Mouse (Mus musculus): ENCODE measurements around the gene Glb1l2.

The Glb1l2 gene

DNA sequence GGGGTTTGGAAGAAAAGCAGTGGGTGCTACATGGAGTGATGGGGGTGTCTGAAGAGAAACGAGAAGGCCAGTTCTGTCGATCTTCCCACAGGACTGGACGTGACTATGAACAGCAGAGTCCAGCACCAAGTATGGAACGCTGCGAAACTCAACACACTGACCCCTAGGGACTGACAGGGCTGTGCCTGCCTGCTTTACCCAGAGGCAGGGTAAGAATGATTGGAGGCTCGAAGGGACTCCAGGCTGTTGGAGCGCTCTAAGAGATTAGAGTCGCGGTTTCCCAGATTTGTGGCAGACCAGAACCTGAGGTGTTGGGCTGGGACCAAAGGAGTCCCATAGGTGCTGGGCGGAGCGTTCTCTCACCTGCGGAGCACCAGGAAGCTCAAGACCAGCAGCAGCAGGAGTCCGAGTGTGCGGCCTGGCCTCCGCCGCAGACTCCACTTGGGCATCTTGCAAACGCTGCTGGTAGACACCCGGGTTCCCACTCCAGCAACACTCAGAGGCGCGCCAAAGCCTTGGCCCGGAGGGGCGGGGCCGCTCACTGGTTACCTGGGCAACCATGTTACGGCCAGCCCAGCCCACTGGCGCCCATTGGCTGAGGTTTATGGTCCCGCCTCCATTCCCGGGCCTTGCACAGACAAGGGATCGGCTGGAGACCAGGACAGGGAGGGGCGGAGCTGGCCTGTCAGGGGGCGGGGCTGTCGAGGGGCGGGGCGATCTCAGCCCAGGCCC lies at the start of gene Glb1l2:
TSS of gene Glb1l2 (minus strand) at position 534 of the 732 bp plus-strand sequence.
- DNase-seq (ENCODE audit: low read depth) = no peak

DNA sequence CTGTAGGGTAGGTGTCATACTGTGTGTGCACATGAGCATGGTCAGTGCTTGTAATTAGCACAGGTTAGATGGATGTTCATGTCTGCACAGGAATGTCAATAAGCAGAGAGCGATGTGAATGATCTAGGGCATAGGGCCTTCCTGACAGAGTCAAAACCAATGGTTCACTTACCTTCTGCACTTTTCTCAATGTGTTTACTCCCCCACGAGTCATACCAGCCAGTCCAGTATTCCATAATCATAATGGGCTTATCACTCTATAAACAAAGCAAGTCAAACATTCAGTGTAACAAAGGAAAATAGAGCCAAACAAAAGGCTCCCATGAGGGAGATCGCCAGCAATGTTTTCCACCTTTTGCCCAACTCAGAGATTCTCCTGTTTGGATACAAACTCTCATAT lies 24.8 kb upstream of the Glb1l2 start:
- DNase-seq (ENCODE audit: low read depth) = no peak

DNA sequence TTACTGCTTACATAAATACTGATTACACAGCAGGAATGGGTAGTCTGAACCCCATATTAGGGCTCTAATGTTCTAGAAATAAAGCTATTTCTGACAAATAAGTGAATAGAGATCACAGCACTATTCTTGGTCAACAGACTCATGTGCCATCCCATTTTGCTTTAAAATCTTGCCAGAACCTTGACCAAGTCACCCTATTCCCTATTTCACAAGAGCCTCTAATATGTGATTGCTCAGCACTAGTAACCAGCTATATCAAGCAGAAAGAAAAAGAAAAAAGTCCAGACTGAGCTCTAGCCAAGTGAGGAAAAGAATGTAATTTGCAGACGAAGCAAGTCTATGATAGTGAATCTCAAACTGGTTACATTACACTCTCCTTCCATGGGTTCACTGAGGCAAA lies 13.7 kb upstream of the Glb1l2 start:
- no peak for DNase-seq (ENCODE audit: low read depth)

DNA sequence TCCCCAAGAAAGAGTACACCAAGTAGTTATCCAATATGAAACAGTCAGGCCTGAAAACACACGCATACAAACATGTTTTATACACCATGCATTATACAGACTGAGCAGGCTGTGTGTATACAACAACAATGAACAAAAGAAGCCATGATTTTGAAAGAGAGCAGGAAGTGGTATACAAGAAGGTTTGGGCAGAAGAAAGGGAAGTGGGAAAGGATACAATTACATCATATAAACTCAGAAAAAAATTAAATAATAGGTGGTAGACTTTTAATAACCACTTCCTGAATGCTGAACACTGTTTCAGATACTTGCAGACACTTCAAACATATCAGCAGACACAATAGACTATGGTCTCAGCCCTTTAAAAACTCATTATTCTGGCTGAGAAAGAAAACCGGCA lies 2.5 kb upstream of the Glb1l2 start:
- no peak for DNase-seq (ENCODE audit: low read depth)

DNA sequence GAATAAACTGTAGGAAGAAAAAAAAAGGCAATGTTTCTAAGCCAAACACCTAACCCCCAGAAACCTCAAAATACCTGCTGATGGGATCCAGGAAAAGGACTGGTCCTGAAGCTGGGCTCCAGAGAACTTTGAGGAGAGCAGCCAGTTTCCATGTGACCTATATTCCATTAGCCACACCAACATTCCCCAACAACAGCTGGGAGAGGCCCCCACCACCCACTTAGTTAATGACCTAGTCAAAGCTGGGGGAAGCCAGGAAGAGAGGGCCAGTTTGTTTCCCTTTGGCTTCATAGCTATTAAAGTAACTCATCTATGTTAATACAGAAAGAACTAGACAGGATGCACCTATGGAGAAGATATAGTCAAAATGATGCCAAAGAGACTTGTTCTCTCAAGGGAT lies 1.9 kb downstream of the Glb1l2 start:
- DNase-seq (ENCODE audit: low read depth) = no peak

DNA sequence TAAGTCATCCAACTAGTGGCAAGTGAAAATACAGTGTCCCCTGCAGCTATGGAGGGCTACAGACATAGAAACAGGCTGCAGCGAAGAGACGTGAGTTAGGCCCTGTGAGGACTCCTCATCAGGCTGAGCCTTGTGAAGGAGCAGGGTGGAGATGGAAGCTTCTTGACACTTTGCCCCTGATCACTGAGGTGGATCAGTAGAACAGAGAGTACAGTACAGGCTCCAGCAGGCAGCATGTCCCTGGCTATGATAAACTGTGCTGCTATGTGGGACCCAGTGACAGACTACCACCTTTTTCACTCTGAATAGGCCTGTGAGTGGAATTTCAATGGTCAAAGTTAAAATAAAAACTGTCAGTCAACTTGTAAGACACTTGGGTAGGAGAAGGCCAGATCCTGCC lies 5.9 kb downstream of the Glb1l2 start:
- no peak for DNase-seq (ENCODE audit: low read depth)

DNA sequence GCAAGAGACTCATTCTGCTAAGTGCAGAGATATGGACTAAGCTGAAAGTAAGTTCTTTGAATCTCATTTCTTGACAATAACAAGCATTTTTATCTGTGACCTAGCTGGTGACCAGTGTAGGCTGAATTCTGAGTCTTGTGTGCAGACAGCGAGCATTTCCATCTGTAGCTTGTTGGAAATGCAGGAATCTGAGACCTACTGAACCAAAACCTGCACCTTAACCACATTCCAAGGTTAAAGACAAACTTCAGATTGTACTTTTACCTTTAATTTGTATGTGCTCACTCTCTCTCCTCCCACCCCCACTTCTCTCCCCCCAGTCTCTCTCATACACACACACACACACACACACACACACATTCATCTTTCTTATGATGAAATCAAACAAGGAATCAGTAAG lies 7.5 kb downstream of the Glb1l2 start:
- DNase-seq (ENCODE audit: low read depth) = no peak

DNA sequence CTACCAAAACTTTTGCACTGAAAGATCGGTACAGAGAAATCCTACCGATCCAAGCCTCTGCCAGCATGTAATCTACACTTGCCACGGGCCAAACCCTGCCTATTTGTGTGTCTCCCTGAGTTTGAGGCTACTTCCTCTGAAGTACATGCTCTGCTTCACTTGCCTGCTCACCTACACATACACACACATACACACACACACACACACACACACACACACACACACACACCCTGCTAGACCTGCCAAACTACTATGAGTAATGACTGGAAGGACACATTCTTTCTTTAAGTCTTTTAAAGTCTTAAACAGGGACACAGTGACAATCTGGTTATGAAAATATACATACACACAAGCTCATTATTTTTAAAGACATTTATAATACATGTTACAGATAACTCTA lies 8.1 kb downstream of the Glb1l2 start:
- no peak for DNase-seq (ENCODE audit: low read depth)

DNA sequence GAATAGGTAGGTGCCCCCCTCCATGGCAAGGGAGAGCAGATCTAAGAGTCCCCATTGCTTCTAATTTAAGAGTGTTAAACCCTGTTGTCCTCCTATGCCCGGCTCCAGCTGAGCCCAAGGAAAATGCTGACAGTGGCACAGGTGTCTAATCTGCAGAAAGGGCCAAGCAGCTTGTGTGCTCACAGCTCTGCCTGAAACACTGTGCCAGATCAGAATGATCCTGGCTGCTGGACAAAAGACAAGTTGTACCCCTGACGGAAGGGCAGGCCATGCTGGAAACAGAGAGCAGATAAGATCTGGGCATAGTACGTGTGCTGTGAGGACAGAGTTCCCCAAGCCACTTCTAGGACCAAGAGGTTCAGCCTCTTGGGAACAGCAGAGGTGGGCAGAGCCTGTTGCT lies 13.4 kb downstream of the Glb1l2 start:
- DNase-seq (ENCODE audit: low read depth) = no peak

DNA sequence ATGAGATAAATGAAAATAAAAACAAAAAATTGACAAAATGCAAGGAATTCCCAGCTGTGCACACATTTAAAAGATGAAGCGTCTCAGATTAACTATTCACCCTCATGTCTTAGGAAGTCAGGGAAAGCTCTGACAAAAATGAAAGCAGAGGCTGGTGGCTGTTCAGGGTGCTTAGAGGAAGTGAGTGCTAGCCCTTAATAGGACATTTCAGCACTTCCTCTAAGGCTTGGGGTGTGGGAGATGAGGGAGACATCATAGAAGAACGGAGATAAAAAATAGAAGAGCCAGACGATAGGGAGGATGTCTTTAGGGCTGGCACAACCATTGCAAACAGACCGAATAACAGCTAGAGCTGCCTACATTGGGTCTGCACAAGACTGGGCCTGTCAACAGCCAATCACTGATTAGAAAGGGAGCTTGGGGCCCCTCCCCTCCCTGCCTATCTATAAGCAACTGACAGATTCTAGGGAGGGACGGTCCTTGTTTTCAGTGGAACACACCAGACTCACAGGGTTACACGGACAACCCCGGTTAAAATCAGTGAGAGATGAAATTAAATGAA lies 22.8 kb downstream of the Glb1l2 start:
- no peak for DNase-seq (ENCODE audit: low read depth)

DNA sequence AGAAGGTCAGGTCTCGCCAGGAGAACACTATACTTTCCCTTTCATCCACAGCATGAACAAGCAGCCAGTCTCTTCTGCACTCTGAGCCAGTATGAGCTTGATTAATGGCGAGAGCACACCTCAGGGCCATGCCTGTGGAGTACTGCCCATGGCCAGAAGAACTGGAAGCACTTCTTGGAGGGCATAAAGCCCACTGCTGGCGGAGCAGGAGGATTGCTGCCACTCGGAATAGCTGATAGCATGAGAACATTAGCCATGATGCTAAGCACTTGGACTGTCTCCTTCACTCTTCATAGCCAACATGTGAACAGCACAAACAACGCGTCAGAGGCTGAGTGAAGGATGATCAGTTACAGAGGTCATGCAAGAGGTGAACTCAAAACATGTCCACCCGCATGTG lies 27.8 kb downstream of the Glb1l2 start:
- DNase-seq (ENCODE audit: low read depth) = no peak

DNA sequence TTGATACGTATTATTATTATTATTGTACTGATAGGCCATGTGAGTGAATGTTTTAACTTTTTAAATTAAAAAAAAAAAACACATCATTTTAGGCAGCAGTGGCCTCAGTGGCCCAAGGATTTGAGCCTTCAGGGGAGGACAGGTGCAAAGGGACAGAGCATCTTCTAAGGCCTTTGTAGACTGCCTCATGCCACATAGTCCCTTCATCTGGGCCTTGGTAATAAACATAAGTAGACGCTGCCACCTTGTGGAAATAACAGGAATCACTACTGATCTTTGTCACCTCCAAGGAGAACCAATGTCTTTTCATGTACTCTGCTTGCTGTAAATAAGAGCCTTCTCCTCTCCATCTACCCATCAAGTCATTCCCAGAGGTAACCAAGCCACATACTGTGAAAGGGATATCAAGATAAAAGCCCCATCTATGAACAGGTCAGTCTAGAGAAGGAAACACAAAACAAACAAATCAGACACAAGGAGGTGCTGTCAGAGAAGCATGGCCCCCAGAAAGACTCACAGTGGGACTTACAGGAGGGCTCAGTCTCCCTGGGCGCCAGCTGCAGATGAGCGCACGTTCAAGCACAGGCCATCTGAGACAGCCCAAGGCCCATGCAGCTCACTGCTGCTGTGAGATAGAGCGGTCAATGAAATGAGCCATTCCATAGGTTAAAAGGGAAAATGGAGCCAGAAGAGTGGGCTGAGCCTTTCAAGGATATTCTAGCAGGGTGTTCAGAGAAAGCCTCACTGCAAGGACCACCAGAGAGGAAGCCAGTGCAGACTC lies 30.0 kb downstream of the Glb1l2 start:
- DNase-seq (ENCODE audit: low read depth) = peak; percentile 69

DNA sequence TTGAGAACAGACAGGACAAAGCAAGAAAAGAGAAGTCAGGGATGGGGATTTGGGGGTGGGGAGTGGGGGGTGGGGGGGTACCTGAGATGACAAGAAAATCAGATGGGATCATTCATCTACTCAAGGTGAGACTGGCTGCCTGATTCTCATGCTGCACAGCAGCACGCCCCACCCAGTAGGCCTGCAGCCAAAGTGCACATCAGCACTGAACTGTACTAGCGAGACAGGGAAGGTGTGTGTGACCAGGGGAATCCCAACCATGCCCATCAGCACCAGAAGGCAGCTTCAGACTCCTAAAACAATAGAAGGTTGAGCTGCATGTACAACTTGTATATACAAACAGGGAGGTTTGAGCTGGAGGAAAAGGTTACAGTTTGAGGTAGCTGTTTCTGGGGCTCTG lies 30.6 kb downstream of the Glb1l2 start:
- no peak for DNase-seq (ENCODE audit: low read depth)

DNA sequence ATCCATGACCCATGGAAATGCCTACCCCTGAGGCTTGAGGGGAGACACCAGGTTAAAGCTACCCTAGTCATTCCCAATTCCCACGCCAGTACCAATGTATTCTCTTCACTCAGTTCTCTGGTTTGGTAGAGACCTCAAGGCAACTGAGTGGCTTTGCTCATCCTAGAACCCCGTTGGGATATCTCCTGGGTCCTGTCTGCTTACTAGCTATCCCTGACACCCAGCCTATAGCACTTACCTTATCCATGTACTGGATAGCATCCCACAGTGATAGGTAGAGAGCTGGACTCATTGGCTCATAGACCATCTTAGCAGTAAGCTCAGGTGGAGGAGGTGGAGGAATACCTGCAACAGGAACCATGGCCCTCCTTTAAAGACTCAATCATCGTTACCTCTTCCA lies 38.1 kb downstream of the Glb1l2 start:
- DNase-seq (ENCODE audit: low read depth) = no peak

DNA sequence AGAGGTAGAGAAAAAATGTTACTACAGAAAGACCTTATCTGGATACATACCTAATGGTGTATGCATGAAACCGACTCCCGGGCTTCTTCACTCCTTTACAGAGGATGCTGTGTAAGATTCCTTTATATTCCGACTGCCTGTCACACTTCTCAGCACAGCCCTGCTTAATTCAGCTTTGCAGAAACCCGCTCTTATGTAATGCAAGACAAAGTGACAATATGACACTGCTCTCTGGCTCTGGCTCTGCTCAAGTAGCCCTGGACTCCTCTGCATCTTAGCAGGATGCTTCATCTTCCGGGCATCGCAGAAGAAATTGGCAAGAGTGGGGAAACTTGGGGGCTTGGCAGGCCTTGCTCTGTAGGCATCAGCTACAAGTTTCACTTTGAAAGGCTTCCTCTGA lies 43.8 kb downstream of the Glb1l2 start:
- no peak for DNase-seq (ENCODE audit: low read depth)

DNA sequence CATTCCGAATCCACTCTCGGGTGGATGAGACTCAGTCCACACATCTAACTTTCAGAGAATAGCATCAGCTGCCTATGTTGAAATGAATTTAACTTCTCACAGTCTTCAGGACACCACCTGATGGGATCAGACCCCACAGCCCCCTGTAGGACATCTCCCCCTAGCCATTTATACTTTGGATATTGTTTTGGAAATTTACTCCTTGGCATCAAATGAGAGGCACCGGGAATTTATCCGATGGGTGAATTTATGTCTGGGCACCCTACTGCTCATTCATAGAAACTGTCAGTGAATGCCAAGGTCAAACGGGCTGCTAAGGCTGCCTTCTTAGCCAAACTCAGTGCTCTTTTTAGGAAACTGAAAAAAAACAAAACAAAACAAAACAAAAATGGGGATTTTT lies 45.7 kb downstream of the Glb1l2 start:
- no peak for DNase-seq (ENCODE audit: low read depth)

DNA sequence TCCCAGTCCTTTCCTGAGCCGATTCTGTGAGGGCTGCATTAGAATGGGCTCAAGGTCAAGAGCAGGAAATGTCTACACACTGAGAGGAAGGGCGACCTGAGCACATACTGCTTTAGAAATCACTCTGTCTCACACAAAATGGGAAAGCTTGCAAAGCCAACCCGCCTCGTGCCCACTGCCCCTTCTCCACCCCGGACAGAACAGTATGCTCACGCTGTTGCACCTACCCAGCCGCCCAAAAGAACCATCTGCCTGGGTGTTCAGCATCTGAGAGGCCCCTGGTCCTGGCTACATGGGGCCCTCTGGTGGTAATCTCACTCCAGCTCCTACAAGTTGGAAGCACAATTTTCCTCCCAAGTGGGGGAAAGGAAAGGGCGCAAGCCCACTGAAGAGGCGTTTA lies 46.2 kb downstream of the Glb1l2 start:
- DNase-seq (ENCODE audit: low read depth) = peak; percentile 6

DNA sequence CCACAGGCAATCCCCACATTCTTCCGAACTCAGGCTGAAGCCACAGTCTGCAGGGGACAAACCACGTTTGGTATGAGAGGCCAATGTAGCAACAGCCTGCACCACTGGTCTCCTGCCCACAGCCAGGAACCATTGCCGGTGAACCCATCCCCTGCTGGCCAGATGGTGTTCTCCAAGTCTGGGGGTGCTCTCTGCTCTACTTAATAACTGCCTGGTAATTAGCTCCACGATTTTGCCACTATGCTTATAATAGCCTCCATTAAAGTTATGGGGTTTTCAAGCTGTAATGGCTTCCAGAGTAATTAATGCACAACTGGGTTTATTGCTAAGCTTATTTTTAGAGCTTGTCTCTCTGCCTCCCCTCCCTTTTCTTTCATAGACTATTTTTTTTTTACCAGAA lies 57.4 kb downstream of the Glb1l2 start:
- no peak for DNase-seq (ENCODE audit: low read depth)

DNA sequence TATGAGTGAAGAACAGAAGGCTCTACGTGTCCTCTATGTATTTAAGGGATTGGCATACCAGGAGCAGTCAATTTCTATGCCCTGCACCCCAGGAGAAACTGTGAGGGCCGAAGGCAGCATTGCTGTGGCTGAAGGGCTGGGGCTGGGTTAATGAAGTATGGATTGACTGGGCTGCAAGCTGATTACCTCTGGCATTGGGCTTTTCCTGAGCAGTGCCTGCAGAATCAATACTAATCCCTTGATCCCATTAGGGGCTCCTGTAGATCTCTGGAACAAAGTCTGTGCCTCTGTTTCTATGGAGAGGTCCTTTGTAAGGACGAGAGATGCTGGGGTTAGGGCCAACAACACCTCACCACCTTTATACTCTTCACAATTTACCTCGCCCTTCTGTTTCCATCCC lies 59.1 kb downstream of the Glb1l2 start:
- no peak for DNase-seq (ENCODE audit: low read depth)

DNA sequence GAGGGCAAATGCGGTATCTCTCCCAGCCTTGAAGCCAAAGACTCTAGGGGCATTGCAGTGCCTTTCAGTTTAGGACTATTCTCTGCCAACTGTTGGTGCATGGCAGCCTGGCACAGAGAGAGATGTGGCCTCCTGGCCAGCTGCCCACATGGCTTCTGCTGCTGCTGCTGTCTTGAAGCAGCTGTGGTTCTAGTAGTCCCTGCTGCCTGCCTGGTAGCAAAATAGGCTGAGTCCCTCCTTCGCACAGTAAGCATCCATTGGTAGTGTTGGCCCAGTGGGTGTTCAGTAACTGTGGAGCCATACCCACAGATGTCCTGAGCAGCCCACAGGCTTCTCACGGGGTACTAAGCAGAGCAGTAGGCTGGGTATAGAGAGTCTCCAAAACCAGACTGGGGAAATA lies 63.5 kb downstream of the Glb1l2 start:
- no peak for DNase-seq (ENCODE audit: low read depth)

DNA sequence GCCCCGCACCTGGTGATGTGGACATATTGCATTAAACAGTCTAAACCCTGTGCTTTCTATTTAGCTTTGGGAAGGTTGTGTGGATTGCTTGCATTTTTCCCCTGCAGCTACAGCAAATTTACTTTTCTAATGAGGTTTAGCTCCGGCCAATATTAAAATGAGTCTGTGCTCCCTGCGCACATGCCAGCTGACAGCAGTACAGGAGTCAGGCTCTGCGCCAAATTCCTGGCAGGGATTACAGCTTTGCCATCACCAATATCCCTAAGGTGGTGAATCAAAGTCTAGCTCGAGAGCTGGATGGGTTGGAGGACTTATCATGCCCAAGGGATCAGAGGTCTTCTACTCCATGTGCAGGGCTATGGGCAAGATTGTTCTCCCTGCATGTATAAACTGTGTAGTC lies 69.2 kb downstream of the Glb1l2 start:
- DNase-seq (ENCODE audit: low read depth) = no peak

DNA sequence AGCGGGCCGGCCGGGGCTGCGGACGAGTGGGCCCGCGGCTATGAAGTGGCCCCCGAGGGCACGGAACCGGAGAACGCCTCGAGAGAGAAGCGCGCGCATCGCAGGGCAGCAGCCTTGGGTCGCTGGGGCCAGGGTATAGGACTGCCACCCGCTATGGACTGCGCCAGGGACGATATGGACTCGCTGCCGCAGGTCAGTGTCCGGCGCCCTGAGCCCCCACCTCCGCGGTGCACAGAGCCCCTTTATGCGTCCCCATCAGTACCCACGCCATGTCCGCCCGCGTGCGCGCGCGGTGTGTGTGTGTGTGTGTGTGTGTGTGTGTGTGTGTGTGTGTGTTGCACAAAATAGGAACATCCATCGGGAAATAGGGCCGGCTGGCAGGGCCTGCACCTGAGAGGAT lies 72.3 kb downstream of the Glb1l2 start:
- no peak for DNase-seq (ENCODE audit: low read depth)

DNA sequence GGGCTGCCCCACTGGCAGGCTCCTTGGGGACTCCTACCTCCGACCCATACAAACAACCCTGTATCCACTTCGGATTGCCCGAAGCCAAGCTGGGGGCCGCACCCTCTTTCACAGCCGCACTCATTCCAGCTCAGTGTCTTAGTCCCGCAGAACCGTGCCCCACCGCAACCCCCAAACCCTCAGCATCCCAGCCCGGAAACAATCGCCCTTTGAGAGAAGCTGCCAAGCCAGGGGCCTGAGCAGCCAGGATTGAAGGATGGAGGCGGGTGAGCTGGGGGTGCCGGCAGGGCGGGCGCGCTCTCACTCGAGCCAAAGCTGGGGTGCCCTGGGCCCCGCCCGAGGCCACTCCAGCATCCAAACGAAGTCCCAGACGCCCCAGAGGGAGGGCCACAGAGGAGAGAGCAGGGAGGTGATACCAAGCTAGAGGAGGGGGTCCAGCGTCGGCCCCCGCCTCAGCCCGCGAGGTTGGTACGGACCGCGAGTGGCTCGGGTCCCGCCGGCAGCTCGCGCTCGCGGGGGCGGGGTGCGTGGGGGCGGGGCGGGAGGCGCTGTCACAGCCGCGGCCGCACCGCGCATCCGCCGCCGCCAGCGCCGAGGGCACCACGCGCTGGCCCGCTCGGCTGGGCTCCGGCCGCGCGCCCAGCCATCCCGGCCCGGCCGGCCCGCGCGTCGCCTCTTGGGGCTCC lies 72.9 kb downstream of the Glb1l2 start, which contains the start of gene B3gat1:
TSS of gene B3gat1 (plus strand) at position 523 of the 686 bp plus-strand sequence.
- no peak for DNase-seq (ENCODE audit: low read depth)

Measured in NIH3T3 (cell line).